Mouse (Mus musculus): Measurements from ENCODE around the gene Selenbp1. TPM values are rescaled to one million over a fixed set of nuclear protein-coding genes. Genes with fewer than 3 reads are reported as not detected.

Selenbp1 gene
- 5.0 and 35.4 TPM in 2 replicates for polyA plus RNA-seq (2012; ENCODE audit: low replicate concordance)

DNA sequence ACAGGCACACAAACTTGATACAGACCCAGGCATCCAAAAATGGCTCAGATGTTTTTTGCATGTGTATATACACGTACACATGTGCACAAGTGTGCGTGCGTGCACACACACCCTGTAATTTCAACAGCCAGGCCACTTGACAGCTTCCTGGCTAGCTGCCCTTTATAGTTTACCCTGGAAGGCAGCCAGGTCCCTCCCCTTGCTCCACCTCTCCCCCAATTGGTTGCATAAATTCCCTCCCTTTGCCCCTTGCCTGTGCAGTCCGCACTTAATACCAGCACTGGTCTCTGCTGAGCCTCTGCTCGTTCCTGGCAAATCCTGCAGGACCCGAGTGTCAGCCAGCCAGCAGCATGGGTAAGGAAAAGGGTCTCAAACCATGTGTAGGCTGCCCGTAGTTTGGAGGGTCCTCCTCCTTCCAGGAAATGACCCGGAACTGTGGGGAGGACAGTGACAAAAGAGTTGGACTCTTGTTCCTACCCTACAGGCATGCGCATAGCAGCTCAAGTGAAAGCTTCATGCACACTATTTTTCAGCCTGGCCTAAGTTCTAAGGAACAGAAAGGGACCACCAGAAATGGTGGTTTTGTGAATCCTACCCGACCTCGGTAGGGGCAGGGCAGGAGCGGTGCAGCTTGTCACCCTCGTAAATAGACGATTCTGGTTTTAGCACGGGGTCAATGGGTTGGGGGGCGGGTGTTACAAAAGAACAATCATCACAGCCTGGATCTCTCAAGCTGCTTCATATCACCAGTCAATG lies at the start of gene Selenbp1:
TSS of gene Selenbp1 (plus strand) at position 248 of the 756 bp plus-strand sequence.

DNA sequence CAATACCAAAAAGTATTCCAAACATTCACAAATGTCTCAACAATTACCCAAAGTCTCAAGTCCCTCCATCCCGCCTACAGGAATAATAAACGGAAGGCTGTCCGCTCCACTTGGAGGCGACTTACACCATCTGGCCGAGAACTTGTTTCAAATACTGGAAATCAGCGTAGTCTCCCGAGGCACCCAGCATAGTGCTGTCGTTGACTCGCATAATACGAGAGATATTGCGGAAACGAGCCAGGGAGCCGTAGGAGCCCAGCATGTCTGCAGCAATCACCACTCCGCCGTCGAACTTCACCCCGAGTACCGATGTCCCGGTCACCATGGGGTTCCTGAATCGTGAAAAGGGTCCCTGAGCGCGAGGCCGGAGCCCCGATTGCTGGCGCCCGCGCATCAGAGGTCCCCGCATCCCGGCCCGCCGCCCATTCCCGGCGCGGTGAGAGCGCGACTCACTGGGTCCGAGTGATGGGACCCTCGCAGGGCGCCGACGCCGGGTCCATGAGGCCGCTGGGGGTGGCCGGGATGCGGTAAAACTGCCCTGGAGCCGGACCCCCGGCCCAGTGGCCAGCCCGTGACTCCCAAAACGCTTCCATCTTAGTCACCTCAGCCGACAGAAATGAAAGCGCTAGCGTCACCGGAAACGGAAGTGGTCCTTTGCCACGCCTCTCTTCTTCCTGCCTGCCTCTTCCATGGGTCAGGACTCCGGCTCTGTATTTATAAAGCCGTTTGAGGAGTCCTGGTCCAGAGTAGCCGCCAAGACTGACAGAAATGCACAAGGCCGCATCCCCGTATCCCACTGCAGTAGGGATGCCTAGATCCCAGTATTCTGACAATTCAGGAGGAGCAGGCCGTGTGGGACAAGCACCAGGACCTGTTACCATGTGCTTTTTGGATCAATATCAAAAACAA lies 46.3 kb upstream of the Selenbp1 start, which contains the start of gene Psmb4:
TSS of gene Psmb4 (minus strand) at position 646 of the 909 bp plus-strand sequence.

DNA sequence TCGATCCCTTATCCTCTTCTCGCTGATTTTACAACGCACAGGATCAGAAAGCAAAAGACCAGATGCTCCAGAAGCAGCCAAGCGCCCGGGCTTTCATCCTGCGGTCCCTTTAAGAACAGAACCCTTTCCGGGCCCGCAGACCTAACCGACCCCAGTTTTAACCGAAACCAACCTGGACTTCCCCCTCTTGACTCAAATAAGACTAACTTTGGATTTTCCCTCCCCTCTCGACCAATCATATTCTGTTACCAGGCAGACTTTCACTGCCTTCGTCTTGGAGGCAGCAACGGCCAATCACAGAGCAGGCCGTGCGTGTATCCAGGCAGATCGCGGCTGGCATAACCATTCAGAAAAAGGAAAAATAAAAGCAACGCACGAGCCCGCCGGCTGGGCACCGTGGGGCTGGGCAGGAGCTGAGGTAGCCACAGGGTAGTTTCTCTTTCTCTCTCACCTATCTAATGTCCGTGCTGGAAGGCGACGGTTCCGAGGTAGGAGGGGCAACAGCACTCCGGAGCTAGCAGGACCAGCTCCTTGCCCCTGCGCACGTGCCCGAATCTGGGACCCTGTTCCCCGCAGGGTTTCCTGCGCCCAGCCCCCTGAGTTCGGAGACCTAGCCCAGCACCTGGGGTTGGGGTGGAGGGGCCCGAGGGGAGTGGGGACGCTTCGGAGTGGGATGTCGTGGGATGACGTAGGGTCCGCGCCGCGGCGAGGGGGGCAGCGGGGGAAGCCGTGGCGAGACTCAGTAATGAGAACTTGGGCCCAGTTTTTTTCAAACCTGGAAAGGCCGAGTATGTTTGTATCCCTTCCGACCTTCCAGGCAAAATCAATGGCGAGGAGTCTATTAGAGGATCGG lies 21.1 kb downstream of the Selenbp1 start, which contains the start of gene Rfx5:
TSS of gene Rfx5 (plus strand) at position 312 of the 853 bp plus-strand sequence.

DNA sequence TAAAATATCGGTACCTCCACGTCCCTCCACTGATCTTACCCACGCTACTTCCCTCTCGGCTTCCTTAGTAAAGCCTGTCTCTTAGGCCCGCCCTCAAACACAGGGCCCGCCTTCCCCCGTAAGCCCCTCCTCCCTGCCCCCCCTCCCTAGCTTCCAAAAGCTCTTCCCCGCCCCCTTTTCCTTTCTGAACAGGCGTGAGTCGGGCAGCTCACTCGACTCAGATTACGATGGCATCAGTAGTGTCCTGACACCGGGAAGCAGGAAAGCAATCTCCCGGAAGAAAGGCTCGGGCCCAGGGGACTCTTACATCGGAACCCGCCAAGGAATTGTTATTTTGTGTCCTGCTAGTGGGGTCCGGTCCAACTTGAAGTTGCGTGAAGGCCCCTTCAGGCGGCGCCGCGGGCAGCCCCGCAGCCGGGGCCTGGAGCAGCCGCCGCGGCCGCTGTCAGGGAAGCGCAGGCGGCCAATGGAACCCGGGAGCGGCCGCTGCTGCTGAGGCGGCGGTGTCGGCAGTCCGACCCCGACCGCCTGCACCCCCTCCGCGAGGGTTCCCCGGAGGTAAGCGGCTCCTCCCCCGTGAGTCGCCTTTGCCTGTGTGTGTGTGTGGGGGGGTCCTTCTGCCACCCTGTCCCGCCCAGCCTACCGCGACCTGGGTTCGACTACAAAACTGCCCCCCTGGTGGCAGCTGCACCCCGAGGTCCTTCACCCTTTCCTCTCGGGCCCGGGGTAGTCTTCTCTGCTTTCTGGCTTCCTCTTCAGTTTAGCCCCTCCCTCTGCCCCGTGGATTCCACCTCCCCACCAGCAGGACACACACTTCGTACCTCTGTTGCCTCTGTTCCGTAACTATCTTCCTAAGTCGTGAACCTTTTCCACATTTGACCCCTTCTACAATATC lies 41.9 kb downstream of the Selenbp1 start, which contains the start of gene Pi4kb:
TSS of gene Pi4kb (plus strand) at position 204 of the 895 bp plus-strand sequence.

Other genes starting within 250 kb of the Selenbp1 start
- 1.2 TPM in 1 of 2 replicates, not detected in the other for gene Selenbp2, start 239.5 kb upstream of the Selenbp1 start, polyA plus RNA-seq (2012; ENCODE audit: low replicate concordance)
- 0.03 and 0.06 TPM in 2 replicates for gene Cgn, start 146.6 kb upstream of the Selenbp1 start, polyA plus RNA-seq (2012; ENCODE audit: low replicate concordance)
- 89.9 and 128 TPM in 2 replicates for gene Pogz, start 95.5 kb upstream of the Selenbp1 start, polyA plus RNA-seq (2012; ENCODE audit: low replicate concordance)
- 227 and 271 TPM in 2 replicates for gene Psmb4, start 46.1 kb upstream of the Selenbp1 start, polyA plus RNA-seq (2012; ENCODE audit: low replicate concordance)
- gene Rfx5, start 21.0 kb downstream of the Selenbp1 start, polyA plus RNA-seq (2012; ENCODE audit: low replicate concordance), result 9.7 and 9.8 TPM in 2 replicates
- 7.6 and 7.7 TPM in 2 replicates for gene Pi4kb, start 41.7 kb downstream of the Selenbp1 start, polyA plus RNA-seq (2012; ENCODE audit: low replicate concordance)
- 17.4 and 30.5 TPM in 2 replicates for gene Zfp687, start 82.4 kb downstream of the Selenbp1 start, polyA plus RNA-seq (2012; ENCODE audit: low replicate concordance)
- gene Psmd4, start 109.6 kb downstream of the Selenbp1 start, polyA plus RNA-seq (2012; ENCODE audit: low replicate concordance), result 48.7 and 63.1 TPM in 2 replicates
- gene Pip5k1a, start 173.9 kb downstream of the Selenbp1 start, polyA plus RNA-seq (2012; ENCODE audit: low replicate concordance), result 10.1 and 25.6 TPM in 2 replicates
- gene Vps72, start 178.0 kb downstream of the Selenbp1 start, polyA plus RNA-seq (2012; ENCODE audit: low replicate concordance), result 177 and 301 TPM in 2 replicates
- 0.28 TPM in 1 of 2 replicates, not detected in the other for gene Tmod4, start 191.4 kb downstream of the Selenbp1 start, polyA plus RNA-seq (2012; ENCODE audit: low replicate concordance)
- 2.5 and 4.8 TPM in 2 replicates for gene Scnm1, start 201.0 kb downstream of the Selenbp1 start, polyA plus RNA-seq (2012; ENCODE audit: low replicate concordance)
- gene Lysmd1, start 201.0 kb downstream of the Selenbp1 start, polyA plus RNA-seq (2012; ENCODE audit: low replicate concordance), result 3.9 and 5.0 TPM in 2 replicates
- gene Tnfaip8l2, start 209.3 kb downstream of the Selenbp1 start, polyA plus RNA-seq (2012; ENCODE audit: low replicate concordance), result 2.8 and 9.0 TPM in 2 replicates
- gene Sema6c, start 227.4 kb downstream of the Selenbp1 start, polyA plus RNA-seq (2012; ENCODE audit: low replicate concordance), result 0.63 and 0.71 TPM in 2 replicates